Mouse (Mus musculus) CD8-positive naive resting alpha-beta T cell, adult 2 months (primary cell): Measurements from ENCODE around the gene Ppp1r11.
"Not testable (repeated sequence)": the region's sequence is repeated elsewhere in the genome, so short reads cannot be mapped to it uniquely, and the experiment has no call there.

Experiments used
- DNase-seq, 2 experiments: peaks; one replicate each; pipeline ENCODE4 v3.0.0; 2022; ENCODE audit warnings: low read depth in 2 of 2, low spot score in 2 of 2

The Ppp1r11 gene

GRCm38 (mm10) chr17:36950981-36951947 is at the start of gene Ppp1r11:
Gene Ppp1r11, minus strand, starts transcription at chr17:36951741.
- DNase-seq: peak; percentile 91 to 94

GRCm38 (mm10) chr17:37000863-37001262 is 49.3 kb upstream of the Ppp1r11 start, which contains the start of gene Zfp57:
Gene Zfp57, plus strand, starts transcription at chr17:37001163.
- DNase-seq: no peak

- no peak for DNase-seq
Observed at GRCm38 (mm10) chr17:36998477-36998876, 46.9 kb upstream of the Ppp1r11 start.

- peak; percentile 24 to 38 for DNase-seq
Observed at GRCm38 (mm10) chr17:36997033-36997735, 45.6 kb upstream of the Ppp1r11 start.

GRCm38 (mm10) chr17:36995448-36995847 is 43.9 kb upstream of the Ppp1r11 start:
- no peak for DNase-seq

- DNase-seq: no peak
Observed at GRCm38 (mm10) chr17:36994528-36994927, 43.0 kb upstream of the Ppp1r11 start.

GRCm38 (mm10) chr17:36993770-36994325 is 42.3 kb upstream of the Ppp1r11 start:
- DNase-seq: no peak

- no peak for DNase-seq
Observed at GRCm38 (mm10) chr17:36992336-36993104, 41.0 kb upstream of the Ppp1r11 start.

- not testable (repeated sequence) for DNase-seq
Observed at GRCm38 (mm10) chr17:36990630-36991029, 39.1 kb upstream of the Ppp1r11 start.

- no peak for DNase-seq
Observed at GRCm38 (mm10) chr17:36989437-36989836, 37.9 kb upstream of the Ppp1r11 start, which contains the start of gene H2-M5. Gene H2-M5, minus strand, starts transcription at chr17:36989537.

GRCm38 (mm10) chr17:36988475-36988874 is 36.9 kb upstream of the Ppp1r11 start:
- no peak for DNase-seq

GRCm38 (mm10) chr17:36982253-36983155 is 31.0 kb upstream of the Ppp1r11 start:
- DNase-seq: no peak

GRCm38 (mm10) chr17:36981845-36982244 is 30.3 kb upstream of the Ppp1r11 start:
- DNase-seq: no peak

GRCm38 (mm10) chr17:36981221-36981813 is 29.8 kb upstream of the Ppp1r11 start, which contains the start of gene 2410137M14Rik:
Gene 2410137M14Rik, minus strand, starts transcription at chr17:36981237.
- no peak for DNase-seq

- no peak for DNase-seq
Observed at GRCm38 (mm10) chr17:36973271-36973787, 21.8 kb upstream of the Ppp1r11 start.

GRCm38 (mm10) chr17:36972791-36973190 is 21.2 kb upstream of the Ppp1r11 start:
- DNase-seq: peak; percentile 18 to 32

- no peak for DNase-seq
Observed at GRCm38 (mm10) chr17:36971172-36971850, 19.8 kb upstream of the Ppp1r11 start.

GRCm38 (mm10) chr17:36970316-36970890 is 18.9 kb upstream of the Ppp1r11 start:
- no peak for DNase-seq
